Mouse (Mus musculus): ENCODE measurements around the gene Dhx33. TPM values are rescaled to one million over a fixed set of nuclear protein-coding genes. Genes with fewer than 3 reads are reported as not detected.

The Dhx33 gene
- total and polyA plus RNA-seq, 3 experiments, result 15.9 to 37.4 (median 28.4) TPM

DNA sequence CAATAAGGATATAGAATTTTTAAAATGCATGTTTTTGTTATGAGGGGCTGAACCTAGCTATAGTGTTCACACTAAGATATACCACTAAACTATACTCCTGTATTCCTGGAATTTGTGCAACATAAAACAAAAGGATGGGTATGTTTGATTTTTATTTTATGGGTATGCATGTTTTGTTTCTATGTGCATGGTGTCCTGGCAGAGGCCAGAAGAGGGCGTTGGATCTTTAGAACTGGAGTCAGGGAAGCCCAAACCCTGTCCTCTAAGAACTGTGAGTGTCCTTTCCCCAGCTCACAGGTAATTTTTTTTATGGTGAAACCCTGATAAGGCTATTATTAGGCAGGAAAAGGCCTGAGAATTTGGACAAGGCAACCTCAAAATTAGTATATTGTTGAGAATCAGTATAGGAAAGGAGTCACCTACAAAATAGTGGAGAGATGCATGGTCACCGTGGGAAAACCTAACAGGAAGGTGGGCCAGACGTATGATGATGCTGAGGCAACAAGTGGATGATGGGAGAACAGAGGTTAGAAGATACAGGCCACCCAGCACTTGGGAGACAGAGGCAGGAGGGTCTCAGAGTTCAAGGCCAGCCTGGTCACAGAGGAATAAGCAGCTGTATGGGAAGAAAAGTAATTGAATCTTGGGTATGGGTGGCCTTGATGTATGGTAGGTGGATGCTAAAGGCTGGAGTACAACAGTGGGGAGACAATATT is 25.3 kb upstream of the Dhx33 start:
- 0 out of 2 replicates have a peak, but pooled peaks cover 3% of the 10 kb centered on the region for H3K27me3 ChIP-seq (ENCODE audit: insufficient read depth, low read length)
- no peak for TF ChIP-seq CTCF (IDR thresholded peaks at IDR 0.05; ENCODE audit: low read depth, low read length)
- TF ChIP-seq GATA1 (IDR thresholded peaks at IDR 0.05; ENCODE audit: borderline replicate concordance, low read length), result no peak
- no peak for TF ChIP-seq POLR2AphosphoS5 (IDR thresholded peaks at IDR 0.05; ENCODE audit: insufficient replicate concordance, low read depth, low read length)
- no peak for TF ChIP-seq TAL1 (conservative IDR thresholded peaks at IDR 0.05; ENCODE audit: low read depth, low read length)
- TF ChIP-seq GATA2 (IDR thresholded peaks at IDR 0.05; ENCODE audit: borderline replicate concordance, low read depth, low read length), result no peak

GRCm38 (mm10) chr11:71028280-71028679 is 24.0 kb upstream of the Dhx33 start:
- no peak overlapping the region for H3K4me3 ChIP-seq (ENCODE audit: low read depth, low read length)
- no peak for DNase-seq (ENCODE audit: low spot score)
- no peak for ATAC-seq (ENCODE audit: extremely low read depth, insufficient number of reproducible peaks, low FRiP score, poor library complexity, severe bottlenecking)
- H3K36me3 ChIP-seq (replicated peaks), result peaks cover 64% of the 10 kb centered on the region
- no peaks in the 10 kb centered on the region for H3K9me3 ChIP-seq (replicated peaks)
- H3K27me3 ChIP-seq (ENCODE audit: insufficient read depth, low read length), result 0 out of 2 replicates have a peak, but pooled peaks cover 2% of the 10 kb centered on the region
- TF ChIP-seq POLR2AphosphoS5 (IDR thresholded peaks at IDR 0.05; ENCODE audit: insufficient replicate concordance, low read depth, low read length), result no peak
- TF ChIP-seq CTCF (IDR thresholded peaks at IDR 0.05; ENCODE audit: low read depth, low read length), result no peak
- TF ChIP-seq GATA2 (IDR thresholded peaks at IDR 0.05; ENCODE audit: borderline replicate concordance, low read depth, low read length), result no peak
- no peak for TF ChIP-seq GATA1 (IDR thresholded peaks at IDR 0.05; ENCODE audit: borderline replicate concordance, low read length)
- TF ChIP-seq TAL1 (conservative IDR thresholded peaks at IDR 0.05; ENCODE audit: low read depth, low read length), result no peak
- peaks cover 26% of the 10 kb centered on the region for H3K4me1 ChIP-seq (ENCODE audit: insufficient read depth, low read depth, low read length)

More for the DNA sequence above, 25.3 kb upstream of the Dhx33 start:
- peaks cover 51% of the 10 kb centered on the region for H3K36me3 ChIP-seq (replicated peaks)
- no peak for ATAC-seq (ENCODE audit: extremely low read depth, insufficient number of reproducible peaks, low FRiP score, poor library complexity, severe bottlenecking)
- no peak for DNase-seq (ENCODE audit: low spot score)
- no peaks in the 10 kb centered on the region for H3K9me3 ChIP-seq (replicated peaks)
- H3K4me3 ChIP-seq (ENCODE audit: low read depth, low read length), result no peak overlapping the region
- peaks cover 25% of the 10 kb centered on the region for H3K4me1 ChIP-seq (ENCODE audit: insufficient read depth, low read depth, low read length)

DNA sequence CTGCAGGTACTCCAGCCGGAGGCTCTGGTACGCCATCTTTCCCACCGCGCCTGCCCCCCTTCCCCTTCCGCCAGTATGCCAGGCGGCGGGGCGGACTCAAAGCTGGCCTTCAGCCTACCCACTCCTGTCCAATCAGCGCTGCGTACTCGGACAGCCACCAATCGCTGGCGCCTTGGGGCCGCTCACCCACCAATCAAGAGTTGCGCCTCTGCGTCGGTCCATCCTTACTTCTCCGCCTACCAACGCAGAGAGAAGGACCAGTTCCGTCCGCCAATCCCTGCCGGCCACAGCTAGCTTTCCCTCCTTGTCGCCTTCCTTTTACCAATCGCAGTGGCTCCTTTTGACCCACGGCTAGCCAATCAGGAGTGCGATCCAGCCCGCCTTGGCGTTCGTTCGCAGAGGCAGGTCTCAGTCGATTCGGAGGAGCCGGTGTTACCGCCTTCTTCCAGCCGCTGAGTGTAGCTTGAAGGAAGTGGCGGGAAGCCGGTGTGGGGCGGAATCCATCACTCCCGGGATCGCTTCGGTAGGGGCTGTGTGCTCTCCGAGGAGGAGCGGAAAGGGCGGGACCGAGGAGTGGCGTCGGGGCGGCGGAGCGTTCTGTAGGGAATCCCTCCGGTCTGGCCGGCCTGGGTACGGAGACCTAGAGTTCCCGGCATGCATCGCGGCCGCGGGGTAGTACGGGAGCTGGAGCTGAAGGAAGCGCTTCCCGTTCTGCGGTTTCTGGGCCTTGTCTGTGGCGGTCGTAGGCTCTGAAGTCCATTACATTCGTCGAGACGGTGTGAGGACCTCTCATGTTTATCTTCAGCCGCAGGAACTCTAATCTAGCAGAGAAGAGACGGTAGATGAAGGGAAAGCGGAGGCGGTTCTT is 15.2 kb upstream of the Dhx33 start, which contains the start of the genes Mis12 and Derl2:
Mis12 (plus strand) TSS at position 411 of the 868 bp plus-strand sequence.
Derl2 (minus strand) TSS at position 641 of the 868 bp plus-strand sequence.
- no peak for TF ChIP-seq POLR2AphosphoS5 (IDR thresholded peaks at IDR 0.05; ENCODE audit: insufficient replicate concordance, low read depth, low read length)
- TF ChIP-seq TAL1 (conservative IDR thresholded peaks at IDR 0.05; ENCODE audit: low read depth, low read length), result no peak
- TF ChIP-seq CTCF (IDR thresholded peaks at IDR 0.05; ENCODE audit: low read depth, low read length), result no peak
- H3K9me3 ChIP-seq (replicated peaks), result no peaks in the 10 kb centered on the region
- H3K4me3 ChIP-seq (ENCODE audit: low read depth, low read length), result peak within 1 kb of the TSS; percentile 93
- H3K4me1 ChIP-seq (ENCODE audit: insufficient read depth, low read depth, low read length), result peaks cover 45% of the 10 kb centered on the region
- H3K27me3 ChIP-seq (ENCODE audit: insufficient read depth, low read length), result no peaks in the 10 kb centered on the region
- DNase-seq (ENCODE audit: low spot score), result peak; percentile 99
- peaks cover 57% of the 10 kb centered on the region for H3K36me3 ChIP-seq (replicated peaks)
- ATAC-seq (ENCODE audit: extremely low read depth, insufficient number of reproducible peaks, low FRiP score, poor library complexity, severe bottlenecking), result peak; percentile 97

DNA sequence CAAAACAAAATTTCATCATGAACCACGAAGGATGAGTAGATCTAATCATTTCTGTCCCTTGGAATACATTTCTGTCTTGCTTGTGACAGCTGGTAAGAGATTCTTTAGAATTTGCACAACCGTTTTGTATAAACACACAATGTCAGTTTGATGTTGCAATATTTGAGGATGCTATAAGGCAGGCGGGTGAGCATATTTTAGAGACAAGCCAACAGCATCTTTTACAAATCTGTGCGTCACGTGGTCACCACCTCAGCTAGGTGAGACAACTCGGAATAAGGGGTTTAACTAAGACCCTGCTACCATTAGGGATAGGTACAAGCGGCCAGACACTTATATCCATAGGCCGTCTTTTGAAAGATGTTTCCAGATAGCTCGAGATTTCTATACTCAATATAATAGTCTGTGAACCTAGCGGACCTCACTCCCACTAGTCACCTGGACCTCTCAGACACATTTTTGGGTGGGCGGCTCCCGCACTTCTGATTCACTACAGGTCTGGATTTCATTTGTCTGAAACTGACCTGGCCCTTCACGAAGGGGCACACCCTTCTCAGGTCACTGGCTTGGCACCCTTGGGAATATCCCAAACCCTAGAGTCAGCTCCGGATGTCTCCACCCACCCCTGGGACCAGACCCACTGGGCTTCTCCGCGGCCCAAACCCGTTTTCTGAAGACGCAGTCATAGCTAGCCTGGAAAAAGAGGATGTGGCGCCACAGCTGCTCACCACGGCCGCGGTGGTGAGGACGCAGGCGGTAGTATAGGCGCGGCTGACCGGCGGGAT is 14.4 kb upstream of the Dhx33 start:
- no peak for DNase-seq (ENCODE audit: low spot score)
- H3K4me1 ChIP-seq (ENCODE audit: insufficient read depth, low read depth, low read length), result peaks cover 42% of the 10 kb centered on the region
- peak overlapping the region; percentile 93 for H3K4me3 ChIP-seq (ENCODE audit: low read depth, low read length)
- no peak for ATAC-seq (ENCODE audit: extremely low read depth, insufficient number of reproducible peaks, low FRiP score, poor library complexity, severe bottlenecking)
- peaks cover 58% of the 10 kb centered on the region for H3K36me3 ChIP-seq (replicated peaks)
- H3K9me3 ChIP-seq (replicated peaks), result no peaks in the 10 kb centered on the region
- TF ChIP-seq POLR2AphosphoS5 (IDR thresholded peaks at IDR 0.05; ENCODE audit: insufficient replicate concordance, low read depth, low read length), result no peak
- TF ChIP-seq TAL1 (conservative IDR thresholded peaks at IDR 0.05; ENCODE audit: low read depth, low read length), result no peak
- TF ChIP-seq GATA1 (IDR thresholded peaks at IDR 0.05; ENCODE audit: borderline replicate concordance, low read length), result no peak
- no peak for TF ChIP-seq GATA2 (IDR thresholded peaks at IDR 0.05; ENCODE audit: borderline replicate concordance, low read depth, low read length)
- TF ChIP-seq CTCF (IDR thresholded peaks at IDR 0.05; ENCODE audit: low read depth, low read length), result no peak
- H3K27me3 ChIP-seq (ENCODE audit: insufficient read depth, low read length), result no peaks in the 10 kb centered on the region

DNA sequence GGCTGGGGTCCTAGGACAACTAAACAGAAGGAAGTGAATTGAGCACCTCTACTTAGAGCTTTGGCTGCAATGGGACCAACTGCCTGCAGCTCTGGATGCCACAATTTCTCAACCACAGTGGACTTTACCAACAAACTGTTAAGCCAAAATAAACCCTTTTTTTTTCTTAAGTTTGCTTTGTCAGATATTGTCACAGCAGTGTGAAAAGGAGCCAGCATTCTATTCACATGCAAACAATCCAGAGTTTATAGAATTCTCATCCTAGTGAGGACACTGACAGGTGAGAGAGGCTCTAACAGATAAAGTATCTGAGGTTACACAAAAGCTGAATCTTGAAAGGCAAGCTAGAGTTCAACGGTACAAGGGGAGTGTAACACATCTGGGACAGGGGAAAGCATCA is 12.8 kb upstream of the Dhx33 start:
- H3K27me3 ChIP-seq (ENCODE audit: insufficient read depth, low read length), result no peaks in the 10 kb centered on the region
- no peak overlapping the region for H3K4me3 ChIP-seq (ENCODE audit: low read depth, low read length)
- peaks cover 34% of the 10 kb centered on the region for H3K4me1 ChIP-seq (ENCODE audit: insufficient read depth, low read depth, low read length)
- H3K9me3 ChIP-seq (replicated peaks), result no peaks in the 10 kb centered on the region
- H3K36me3 ChIP-seq (replicated peaks), result peaks cover 58% of the 10 kb centered on the region
- no peak for TF ChIP-seq TAL1 (conservative IDR thresholded peaks at IDR 0.05; ENCODE audit: low read depth, low read length)
- no peak for TF ChIP-seq POLR2AphosphoS5 (IDR thresholded peaks at IDR 0.05; ENCODE audit: insufficient replicate concordance, low read depth, low read length)
- no peak for TF ChIP-seq GATA2 (IDR thresholded peaks at IDR 0.05; ENCODE audit: borderline replicate concordance, low read depth, low read length)
- TF ChIP-seq GATA1 (IDR thresholded peaks at IDR 0.05; ENCODE audit: borderline replicate concordance, low read length), result no peak
- TF ChIP-seq CTCF (IDR thresholded peaks at IDR 0.05; ENCODE audit: low read depth, low read length), result no peak
- ATAC-seq (ENCODE audit: extremely low read depth, insufficient number of reproducible peaks, low FRiP score, poor library complexity, severe bottlenecking), result no peak
- DNase-seq (ENCODE audit: low spot score), result no peak
